Mouse (Mus musculus): ENCODE measurements around the gene Xpot. TPM values are rescaled to one million over a fixed set of nuclear protein-coding genes. Genes with fewer than 3 reads are reported as not detected.

Xpot gene
- not detected in 2 replicates for polyA plus RNA-seq (2012; ENCODE audit: insufficient read depth, insufficient read length, low replicate concordance, missing spikeins)

DNA sequence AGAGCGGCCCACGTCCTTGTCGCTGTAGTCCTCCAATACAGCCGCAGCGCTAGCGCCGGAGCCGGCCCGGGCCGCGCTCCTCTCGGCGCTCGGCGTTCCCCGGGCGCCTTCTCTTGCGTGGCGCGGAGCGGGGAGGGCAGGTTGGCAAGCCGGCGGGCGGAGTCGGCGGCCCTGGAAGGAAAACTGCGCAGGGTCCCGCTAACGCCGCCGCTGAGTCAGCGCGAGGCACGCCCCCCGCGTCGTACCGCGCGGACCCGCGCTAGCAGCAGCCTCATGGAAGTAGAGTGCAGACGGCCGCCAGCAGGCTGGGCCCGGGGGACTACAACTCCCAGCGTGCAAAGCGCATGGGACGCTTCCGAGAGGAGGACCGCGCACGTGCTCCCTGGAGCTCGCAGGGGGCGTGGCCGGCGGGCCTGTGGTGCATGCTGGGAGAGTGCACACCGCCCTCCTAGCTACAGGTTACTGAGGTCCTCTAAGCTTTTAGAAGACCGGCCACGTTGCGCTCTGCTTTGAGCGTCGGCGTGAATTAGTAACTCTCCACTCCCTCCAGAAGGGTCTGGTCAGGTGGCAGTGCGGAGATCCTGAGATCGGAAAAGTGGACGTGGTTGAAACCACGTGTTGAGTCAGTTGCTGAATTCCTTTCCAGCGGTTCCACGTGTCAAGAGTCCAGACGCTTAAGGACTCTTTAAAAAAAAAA lies at the start of gene Xpot:
Gene Xpot (minus strand): TSS at position 147 of the 697 bp plus-strand sequence.
- WGBS: under 1% methylated on average over 70 of the region's 70 CpGs
- peak within 1 kb of the TSS; percentile 78 for H3K4me3 ChIP-seq (ENCODE audit: insufficient read depth, low read depth, low read length)
- no peak for TF ChIP-seq CTCF (IDR thresholded peaks at IDR 0.05; ENCODE audit: insufficient read depth, low read depth, low read length)
- peak; percentile 48 for TF ChIP-seq POLR2A (IDR thresholded peaks at IDR 0.05; ENCODE audit: insufficient read depth, low read depth, low read length)
- peaks cover 2% of the 10 kb centered on the region; the same call in 1 of the 2 replicates for H3K4me1 ChIP-seq (ENCODE audit: control insufficient read depth, insufficient read depth, low read length)
- peak within 1 kb of the TSS; percentile 61 for H3K27ac ChIP-seq (ENCODE audit: insufficient read depth, low read depth, low read length)

DNA sequence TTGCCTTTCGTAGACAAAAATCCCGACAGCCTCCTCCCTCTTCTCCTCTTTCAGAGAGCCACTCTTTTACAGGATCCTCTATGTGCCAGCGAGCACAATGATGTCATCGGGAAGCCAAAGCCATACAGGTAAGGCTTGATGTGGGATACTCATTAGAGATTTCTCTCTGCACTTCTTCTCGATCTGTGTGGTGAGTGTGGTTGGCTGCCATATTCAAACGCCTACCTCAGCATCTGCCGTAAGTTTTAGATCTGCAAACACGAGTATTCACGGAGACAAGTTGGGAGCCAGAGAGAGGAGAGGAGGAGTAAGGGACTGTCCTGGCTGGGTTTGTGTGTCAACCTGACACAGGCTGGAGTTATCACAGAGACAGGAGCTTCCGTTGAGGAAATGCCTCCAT lies 43.0 kb upstream of the Xpot start:
- 92% methylated on average over 10 of the region's 10 CpGs for WGBS
- TF ChIP-seq POLR2A (IDR thresholded peaks at IDR 0.05; ENCODE audit: insufficient read depth, low read depth, low read length): no peak
- Histone ChIP-seq H3K4me1 (ENCODE audit: control insufficient read depth, insufficient read depth, low read length) (peaks cover 3% of the 10 kb centered on the region; the same call in 1 of the 2 replicates), H3K27ac (ENCODE audit: insufficient read depth, low read depth, low read length) (no peak overlapping the region), H3K4me3 (ENCODE audit: insufficient read depth, low read depth, low read length) (no peak overlapping the region)

DNA sequence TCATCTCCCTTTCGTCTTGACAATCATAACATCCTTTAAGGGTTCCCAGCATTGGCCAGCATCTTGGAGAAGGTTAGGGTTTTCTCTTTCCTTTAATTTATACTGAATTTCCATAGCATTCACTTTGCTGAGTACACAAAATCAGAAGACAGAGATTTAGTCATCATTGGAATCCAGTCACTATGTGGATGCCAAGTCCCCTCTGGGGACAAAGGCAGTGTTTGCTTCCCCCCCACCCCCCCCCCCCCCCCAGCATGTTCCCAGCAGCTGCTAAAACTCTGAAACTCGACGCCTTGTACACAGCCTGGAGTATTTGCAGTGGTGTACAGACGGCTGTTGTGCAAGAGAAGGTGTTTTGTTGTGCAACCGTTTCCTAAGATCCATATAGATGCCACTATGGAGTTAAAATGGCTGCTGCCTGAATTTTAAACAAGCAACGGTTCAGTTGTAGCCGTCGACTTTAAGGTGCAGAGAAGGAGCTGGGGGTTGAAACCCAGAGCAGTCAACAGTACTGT lies 39.6 kb upstream of the Xpot start:
- no peak overlapping the region for H3K27ac ChIP-seq (ENCODE audit: insufficient read depth, low read depth, low read length)
- TF ChIP-seq CTCF (IDR thresholded peaks at IDR 0.05; ENCODE audit: insufficient read depth, low read depth, low read length): no peak
- no peak for TF ChIP-seq POLR2A (IDR thresholded peaks at IDR 0.05; ENCODE audit: insufficient read depth, low read depth, low read length)
- 76% methylated on average over 8 of the region's 8 CpGs for WGBS
- no peak overlapping the region for H3K4me3 ChIP-seq (ENCODE audit: insufficient read depth, low read depth, low read length)
- H3K4me1 ChIP-seq (ENCODE audit: control insufficient read depth, insufficient read depth, low read length): peaks cover 10% of the 10 kb centered on the region; the same call in 1 of the 2 replicates

DNA sequence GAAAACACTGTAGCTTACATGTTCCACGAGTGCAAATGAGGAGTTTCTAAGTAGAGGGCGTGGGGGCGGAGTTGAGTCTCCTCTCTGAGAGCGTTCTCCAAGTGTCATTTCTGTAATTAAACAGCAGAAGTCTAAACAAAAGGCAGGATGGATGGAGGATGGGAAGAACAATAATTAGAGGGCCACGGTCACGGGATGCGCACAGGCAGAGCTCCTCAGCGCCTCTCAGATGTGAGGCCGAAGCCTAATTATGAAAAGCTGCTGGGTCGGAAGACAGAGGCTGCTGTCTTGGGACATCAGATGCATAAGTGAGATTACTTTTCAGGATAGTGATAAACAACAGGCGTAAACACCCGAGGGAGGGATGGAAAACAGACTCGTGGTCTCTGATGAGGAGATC lies 37.5 kb upstream of the Xpot start:
- TF ChIP-seq POLR2A (IDR thresholded peaks at IDR 0.05; ENCODE audit: insufficient read depth, low read depth, low read length): no peak
- TF ChIP-seq CTCF (IDR thresholded peaks at IDR 0.05; ENCODE audit: insufficient read depth, low read depth, low read length): no peak
- H3K4me1 ChIP-seq (ENCODE audit: control insufficient read depth, insufficient read depth, low read length): peaks cover 10% of the 10 kb centered on the region; the same call in 1 of the 2 replicates
- no peak overlapping the region for H3K4me3 ChIP-seq (ENCODE audit: insufficient read depth, low read depth, low read length)
- H3K27ac ChIP-seq (ENCODE audit: insufficient read depth, low read depth, low read length): no peak overlapping the region
- WGBS: 23% methylated on average over 13 of the region's 13 CpGs

DNA sequence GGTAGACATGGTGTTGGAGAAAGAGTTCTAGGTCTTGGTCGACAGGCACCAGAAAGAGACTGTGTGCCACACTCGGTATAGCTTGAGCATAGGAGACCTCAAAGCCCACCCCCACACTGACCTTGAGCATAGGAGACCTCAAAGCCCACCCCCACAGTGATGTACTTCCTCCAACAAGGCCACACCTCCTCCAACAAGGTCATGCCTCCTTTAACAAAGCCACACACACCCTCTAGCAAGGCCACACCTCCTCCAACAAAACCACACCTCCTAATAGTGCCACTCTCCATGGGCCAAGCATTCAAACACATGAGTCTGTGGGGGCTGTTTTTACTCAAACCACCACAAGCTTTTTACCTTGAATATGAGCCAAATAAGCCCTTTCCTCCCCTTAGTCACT lies 36.6 kb upstream of the Xpot start:
- 96% methylated on average over 2 of the region's 2 CpGs for WGBS
- Histone ChIP-seq H3K27ac (ENCODE audit: insufficient read depth, low read depth, low read length) (no peak overlapping the region), H3K4me3 (ENCODE audit: insufficient read depth, low read depth, low read length) (no peak overlapping the region), H3K4me1 (ENCODE audit: control insufficient read depth, insufficient read depth, low read length) (peaks cover 10% of the 10 kb centered on the region; the same call in 1 of the 2 replicates)
- no peak for TF ChIP-seq CTCF (IDR thresholded peaks at IDR 0.05; ENCODE audit: insufficient read depth, low read depth, low read length)
- no peak for TF ChIP-seq POLR2A (IDR thresholded peaks at IDR 0.05; ENCODE audit: insufficient read depth, low read depth, low read length)

DNA sequence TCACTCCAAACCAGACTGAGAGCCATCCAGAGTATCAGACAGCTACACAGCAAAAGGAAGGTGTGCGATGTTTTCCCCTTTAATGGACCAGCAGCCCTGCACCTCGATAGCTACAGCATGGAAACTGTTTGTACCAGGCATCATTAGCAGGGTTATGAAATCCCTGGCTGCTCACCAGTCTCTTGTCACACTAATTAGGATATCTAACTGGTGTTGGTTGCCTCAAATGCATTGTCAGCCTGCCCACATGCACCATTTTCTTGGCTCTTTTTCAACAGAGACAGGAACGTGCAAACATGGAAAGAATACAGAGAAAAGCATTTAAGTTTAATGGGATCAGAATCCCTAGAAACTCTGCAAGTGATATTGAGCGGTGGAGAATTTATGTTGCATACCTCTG lies 29.8 kb upstream of the Xpot start:
- WGBS: 56% methylated on average over 4 of the region's 4 CpGs
- no peak overlapping the region for H3K4me3 ChIP-seq (ENCODE audit: insufficient read depth, low read depth, low read length)
- no peak overlapping the region for H3K27ac ChIP-seq (ENCODE audit: insufficient read depth, low read depth, low read length)
- peaks cover 3% of the 10 kb centered on the region; the same call in 1 of the 2 replicates for H3K4me1 ChIP-seq (ENCODE audit: control insufficient read depth, insufficient read depth, low read length)
- no peak for TF ChIP-seq POLR2A (IDR thresholded peaks at IDR 0.05; ENCODE audit: insufficient read depth, low read depth, low read length)
- no peak for TF ChIP-seq CTCF (IDR thresholded peaks at IDR 0.05; ENCODE audit: insufficient read depth, low read depth, low read length)

DNA sequence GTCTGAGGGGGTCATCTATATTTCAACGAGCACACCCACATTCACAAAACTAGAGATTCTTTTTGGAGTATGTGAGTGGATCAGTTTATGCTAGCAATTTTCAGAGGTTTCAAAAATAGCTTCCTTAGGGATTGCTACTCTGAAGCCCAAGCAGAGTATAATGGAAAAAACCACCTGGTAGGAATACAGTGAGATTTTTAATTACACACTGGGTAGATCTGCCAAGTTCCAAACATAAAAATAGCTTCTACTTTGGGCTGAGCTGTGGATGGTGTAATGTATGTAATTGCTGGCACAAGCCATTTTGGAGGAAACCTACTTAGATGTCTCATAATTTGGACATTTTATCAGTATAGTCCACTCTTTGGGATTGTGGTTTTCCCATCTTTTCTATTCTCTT lies 26.9 kb upstream of the Xpot start:
- 51% methylated on average over 1 of the region's 1 CpGs for WGBS
- peaks cover 5% of the 10 kb centered on the region; the same call in 1 of the 2 replicates for H3K4me1 ChIP-seq (ENCODE audit: control insufficient read depth, insufficient read depth, low read length)
- H3K4me3 ChIP-seq (ENCODE audit: insufficient read depth, low read depth, low read length): no peak overlapping the region
- TF ChIP-seq CTCF (IDR thresholded peaks at IDR 0.05; ENCODE audit: insufficient read depth, low read depth, low read length) (no peak), POLR2A (IDR thresholded peaks at IDR 0.05; ENCODE audit: insufficient read depth, low read depth, low read length) (no peak)
- H3K27ac ChIP-seq (ENCODE audit: insufficient read depth, low read depth, low read length): no peak overlapping the region

DNA sequence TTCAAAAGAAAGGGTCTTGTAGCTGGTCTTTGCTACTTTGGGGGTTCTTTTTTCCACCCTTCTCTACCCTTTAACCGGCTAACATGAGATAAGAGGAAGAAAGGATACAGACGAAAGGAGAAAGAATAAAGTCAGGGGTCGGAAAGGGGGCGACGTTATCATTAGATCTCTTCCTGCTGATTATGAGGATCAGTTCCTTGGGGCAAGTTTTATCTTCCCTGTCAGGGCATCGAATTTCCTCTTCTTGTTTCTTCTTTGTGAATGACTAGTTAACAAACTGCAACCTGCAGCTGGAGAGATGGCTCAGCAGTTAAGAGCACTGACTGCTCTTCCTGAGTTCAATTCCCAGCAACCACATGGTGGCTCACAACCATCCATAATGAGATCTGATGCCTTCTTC lies 20.2 kb upstream of the Xpot start:
- Histone ChIP-seq H3K27ac (ENCODE audit: insufficient read depth, low read depth, low read length) (no peak overlapping the region), H3K4me1 (ENCODE audit: control insufficient read depth, insufficient read depth, low read length) (peaks cover 16% of the 10 kb centered on the region), H3K4me3 (ENCODE audit: insufficient read depth, low read depth, low read length) (no peak overlapping the region)
- WGBS: 82% methylated on average over 6 of the region's 6 CpGs
- no peak for TF ChIP-seq CTCF (IDR thresholded peaks at IDR 0.05; ENCODE audit: insufficient read depth, low read depth, low read length)
- TF ChIP-seq POLR2A (IDR thresholded peaks at IDR 0.05; ENCODE audit: insufficient read depth, low read depth, low read length): no peak
